Mouse (Mus musculus) cerebellum, adult 11 months (tissue): ENCODE results near the gene Baz2b.

ENCODE experiments used
- DNase-seq: peaks from one replicate; pipeline ENCODE4 v3.0.0; 2022

Gene Baz2b

GRCm38 (mm10) chr2:60209703-60210651 is at the start of gene Baz2b, which contains the start of gene March7:
Gene Baz2b (minus strand): TSS chr2:60209839.
Gene March7 (plus strand): TSS chr2:60209887.
- DNase-seq, result peak; percentile 81

GRCm38 (mm10) chr2:60259186-60259585 is 49.5 kb upstream of the Baz2b start:
- no peak for DNase-seq

GRCm38 (mm10) chr2:60256751-60257150 is 47.1 kb upstream of the Baz2b start:
- no peak for DNase-seq

- no peak for DNase-seq
Observed at GRCm38 (mm10) chr2:60253506-60253905, 43.9 kb upstream of the Baz2b start.

GRCm38 (mm10) chr2:60252782-60253181 is 43.1 kb upstream of the Baz2b start:
- DNase-seq, result no peak

- DNase-seq, result no peak
Observed at GRCm38 (mm10) chr2:60234506-60234905, 24.9 kb upstream of the Baz2b start.

GRCm38 (mm10) chr2:60233147-60233546 is 23.5 kb upstream of the Baz2b start:
- no peak for DNase-seq

- DNase-seq, result no peak
Observed at GRCm38 (mm10) chr2:60230361-60230760, 20.7 kb upstream of the Baz2b start.

- no peak for DNase-seq
Observed at GRCm38 (mm10) chr2:60228470-60228869, 18.8 kb upstream of the Baz2b start.

- no peak for DNase-seq
Observed at GRCm38 (mm10) chr2:60223489-60223888, 13.8 kb upstream of the Baz2b start.

GRCm38 (mm10) chr2:60221954-60222353 is 12.3 kb upstream of the Baz2b start:
- DNase-seq, result no peak

GRCm38 (mm10) chr2:60221236-60221635 is 11.6 kb upstream of the Baz2b start:
- no peak for DNase-seq

GRCm38 (mm10) chr2:60217620-60218019 is 8.0 kb upstream of the Baz2b start:
- DNase-seq, result no peak

GRCm38 (mm10) chr2:60216547-60217153 is 7.0 kb upstream of the Baz2b start:
- no peak for DNase-seq

- no peak for DNase-seq
Observed at GRCm38 (mm10) chr2:60214683-60215082, 5.0 kb upstream of the Baz2b start.

- no peak for DNase-seq
Observed at GRCm38 (mm10) chr2:60212488-60212887, 2.8 kb upstream of the Baz2b start.

GRCm38 (mm10) chr2:60210821-60211220 is 1.2 kb upstream of the Baz2b start:
- DNase-seq, result no peak

GRCm38 (mm10) chr2:60209122-60209611 is 472 bp downstream of the Baz2b start:
- peak; percentile 53 for DNase-seq

- DNase-seq, result no peak
Observed at GRCm38 (mm10) chr2:60205795-60206194, 3.8 kb downstream of the Baz2b start.

GRCm38 (mm10) chr2:60204162-60204561 is 5.5 kb downstream of the Baz2b start:
- DNase-seq, result no peak

GRCm38 (mm10) chr2:60203733-60204132 is 5.9 kb downstream of the Baz2b start:
- DNase-seq, result no peak

- DNase-seq, result no peak
Observed at GRCm38 (mm10) chr2:60202900-60203530, 6.6 kb downstream of the Baz2b start.

GRCm38 (mm10) chr2:60200667-60201066 is 9.0 kb downstream of the Baz2b start:
- no peak for DNase-seq
